Mouse (Mus musculus): ENCODE measurements around the gene Ubxn11. TPM values are rescaled to one million over a fixed set of nuclear protein-coding genes. Genes with fewer than 3 reads are reported as not detected.

Ubxn11 gene
- total RNA-seq (2021), result 10 to 100 TPM; 31.7 to 38.4 TPM
- long read RNA-seq, experiment 1, transcript Ubxn11-202 (15 exons, 1,573 nt), result major isoform, 8 of 55 reads
- long read RNA-seq, experiment 1, partial matches to known transcripts, result 12 of 55 reads
- long read RNA-seq, experiment 1, other reads (novel, unspliced or antisense), result 35 of 55 reads
- long read RNA-seq, experiment 2, transcript Ubxn11-202 (15 exons, 1,573 nt), result major isoform, 11 of 30 reads
- long read RNA-seq, experiment 2, partial matches to known transcripts, result 4 of 30 reads
- long read RNA-seq, experiment 2, other reads (novel, unspliced or antisense), result 14 of 30 reads

- peak; percentile 92 to 94 for DNase-seq (ENCODE audit: low spot score in 2 of 2)
Observed at GRCm38 (mm10) chr4:134101979-134102741, at the start of gene Ubxn11. Ubxn11 (plus strand) TSS chr4:134102570.

DNA sequence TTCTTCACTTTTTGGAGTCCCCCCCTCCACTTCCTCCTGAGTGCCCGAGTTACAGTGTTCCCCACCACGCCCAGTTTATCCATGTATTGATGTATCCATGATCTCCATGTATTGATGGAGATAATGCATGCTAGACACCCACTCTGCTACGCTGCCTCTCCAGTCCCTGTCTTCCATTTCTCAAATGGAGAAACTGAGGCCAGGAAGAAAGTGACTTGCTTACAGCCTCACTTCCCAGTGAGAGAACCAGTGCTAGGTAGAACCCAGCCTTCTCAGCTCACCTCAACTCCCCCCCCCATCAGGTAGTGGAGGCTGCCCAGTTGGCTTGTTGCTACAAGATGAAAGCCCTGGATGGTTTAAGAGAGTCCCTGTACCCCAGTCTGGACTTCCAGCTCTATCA is 48.8 kb upstream of the Ubxn11 start, which contains the start of gene Zfp683:
Zfp683 (plus strand) TSS at position 301 of the 400 bp plus-strand sequence.
- no peak for DNase-seq (ENCODE audit: low spot score in 2 of 2)

- DNase-seq (ENCODE audit: low spot score in 2 of 2), result no peak
Observed at GRCm38 (mm10) chr4:134058166-134058715, 44.1 kb upstream of the Ubxn11 start.

- no peak for DNase-seq (ENCODE audit: low spot score in 2 of 2)
Observed at GRCm38 (mm10) chr4:134058908-134059307, 43.5 kb upstream of the Ubxn11 start.

- no peak for DNase-seq (ENCODE audit: low spot score in 2 of 2)
Observed at GRCm38 (mm10) chr4:134060135-134060865, 42.1 kb upstream of the Ubxn11 start, which contains the start of gene Crybg2. Crybg2 (plus strand) TSS chr4:134060815.

DNA sequence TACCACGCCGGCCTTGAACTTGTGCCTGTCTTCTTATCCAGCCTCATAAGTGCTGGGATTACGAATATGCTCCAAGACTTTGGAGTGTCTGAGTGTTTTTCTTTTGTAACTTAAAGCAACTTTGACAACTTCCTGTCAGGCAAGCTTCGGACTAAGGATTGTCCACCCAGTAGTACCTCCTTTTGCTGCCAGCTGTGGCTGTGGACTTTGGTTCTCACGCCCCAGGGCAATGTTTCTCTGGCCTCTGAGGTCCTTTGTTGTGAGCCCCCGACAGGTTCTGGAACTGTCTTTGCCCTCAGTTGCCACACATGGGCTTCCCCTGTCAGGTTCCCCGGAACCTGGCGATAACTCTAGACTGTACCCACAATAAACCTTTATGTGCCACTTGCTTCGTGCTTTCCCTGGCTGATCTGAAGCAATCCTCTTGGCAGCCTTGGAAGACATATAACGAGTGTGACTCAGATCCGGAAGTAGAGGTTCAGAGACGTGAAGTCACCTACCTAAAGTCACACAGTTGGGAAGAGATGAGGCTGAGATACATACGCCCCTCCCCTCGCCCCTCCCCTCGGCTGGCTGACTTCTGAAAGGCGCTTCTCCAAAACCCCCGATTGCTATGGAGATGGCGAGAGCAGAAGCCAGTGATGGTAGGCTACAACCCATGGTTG is 41.1 kb upstream of the Ubxn11 start:
- DNase-seq (ENCODE audit: low spot score in 2 of 2), result no peak

GRCm38 (mm10) chr4:134061944-134062446 is 40.4 kb upstream of the Ubxn11 start:
- DNase-seq (ENCODE audit: low spot score in 2 of 2), result no peak

GRCm38 (mm10) chr4:134062561-134062960 is 39.8 kb upstream of the Ubxn11 start:
- no peak for DNase-seq (ENCODE audit: low spot score in 2 of 2)

- no peak for DNase-seq (ENCODE audit: low spot score in 2 of 2)
Observed at GRCm38 (mm10) chr4:134065431-134066004, 36.9 kb upstream of the Ubxn11 start.

DNA sequence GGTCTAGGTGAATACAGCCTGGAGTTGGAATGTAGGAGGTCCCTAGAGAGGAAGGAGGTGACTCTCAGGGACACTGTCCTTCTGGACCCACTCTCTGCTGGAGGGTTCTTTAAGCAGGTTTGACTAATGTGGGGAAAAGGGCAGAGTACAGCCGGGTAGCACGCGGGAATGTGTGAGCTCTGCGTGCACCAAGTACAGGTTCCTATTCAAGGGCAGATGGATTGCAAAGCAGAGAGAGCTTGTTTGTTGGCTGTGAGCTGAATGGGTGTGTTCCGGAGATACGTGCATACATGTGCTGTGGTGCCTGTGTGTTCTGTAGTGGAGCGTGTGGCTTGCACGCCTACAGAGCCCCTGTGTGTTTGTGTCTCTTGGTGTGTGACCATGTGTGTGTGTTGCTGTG is 35.0 kb upstream of the Ubxn11 start:
- no peak for DNase-seq (ENCODE audit: low spot score in 2 of 2)

GRCm38 (mm10) chr4:134067833-134068544 is 34.4 kb upstream of the Ubxn11 start:
- DNase-seq (ENCODE audit: low spot score in 2 of 2), result no peak

DNA sequence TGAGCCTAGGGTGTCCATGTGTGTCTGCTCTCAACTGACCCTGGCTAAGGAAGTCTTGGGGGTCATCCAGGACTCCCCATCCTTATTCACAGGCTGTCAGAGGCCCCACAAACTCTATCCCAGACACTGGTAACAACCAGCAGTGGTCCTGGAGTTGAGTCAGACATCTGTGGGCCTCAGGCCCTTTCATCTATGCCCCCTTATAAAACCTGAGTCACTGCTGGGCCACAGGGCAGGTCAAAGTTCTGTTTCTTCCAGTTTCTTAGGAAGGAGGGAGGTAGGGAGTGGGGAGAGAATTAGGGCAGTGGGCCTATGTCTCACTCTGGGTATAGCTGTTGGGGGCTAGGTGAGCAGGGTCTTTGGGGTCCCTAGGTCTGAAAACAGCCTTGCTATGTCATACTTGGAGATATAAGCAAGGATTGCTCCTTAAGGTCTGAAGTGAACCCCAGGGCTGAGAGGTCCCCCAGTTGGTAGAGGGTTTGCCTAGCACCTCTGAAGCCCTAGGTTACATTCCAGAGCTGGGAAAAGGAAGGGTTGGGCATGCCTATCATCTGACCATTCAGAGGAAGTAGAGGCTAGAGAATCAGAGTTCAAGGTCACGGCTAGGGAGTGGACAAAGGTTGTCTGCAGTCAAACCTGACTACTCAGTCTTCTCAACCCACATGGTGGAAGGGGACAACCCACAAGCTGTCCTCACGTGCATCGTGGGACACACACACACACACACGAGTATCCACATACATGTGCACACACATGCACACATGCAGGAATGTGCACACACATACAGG is 33.4 kb upstream of the Ubxn11 start:
- no peak for DNase-seq (ENCODE audit: low spot score in 2 of 2)

DNA sequence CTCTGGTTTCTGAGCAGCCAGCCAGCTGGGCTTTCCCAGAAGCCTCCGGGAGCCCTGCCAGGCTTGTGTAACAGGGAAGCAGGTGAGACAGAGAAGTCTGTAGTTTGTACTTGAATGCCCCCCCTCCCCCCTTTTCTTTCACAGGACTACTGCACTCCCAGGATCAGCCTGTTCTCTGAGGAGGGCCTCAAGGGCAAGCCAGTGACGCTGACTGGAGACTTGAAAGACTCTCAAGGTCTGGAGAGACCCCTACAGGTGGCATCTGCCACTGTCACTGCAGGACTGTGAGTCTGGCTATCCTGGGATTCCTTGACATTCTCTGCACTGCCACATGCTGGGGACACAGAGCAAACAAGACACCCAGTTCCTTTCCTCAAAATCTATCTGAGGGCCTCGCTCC is 23.7 kb upstream of the Ubxn11 start:
- DNase-seq (ENCODE audit: low spot score in 2 of 2), result peak; percentile 31 to 44

- DNase-seq (ENCODE audit: low spot score in 2 of 2), result no peak
Observed at GRCm38 (mm10) chr4:134080674-134081073, 21.7 kb upstream of the Ubxn11 start.

GRCm38 (mm10) chr4:134081730-134082386 is 20.5 kb upstream of the Ubxn11 start:
- DNase-seq (ENCODE audit: low spot score in 2 of 2), result peak; percentile 67 to 80

- no peak for DNase-seq (ENCODE audit: low spot score in 2 of 2)
Observed at GRCm38 (mm10) chr4:134082460-134082859, 19.9 kb upstream of the Ubxn11 start.

DNA sequence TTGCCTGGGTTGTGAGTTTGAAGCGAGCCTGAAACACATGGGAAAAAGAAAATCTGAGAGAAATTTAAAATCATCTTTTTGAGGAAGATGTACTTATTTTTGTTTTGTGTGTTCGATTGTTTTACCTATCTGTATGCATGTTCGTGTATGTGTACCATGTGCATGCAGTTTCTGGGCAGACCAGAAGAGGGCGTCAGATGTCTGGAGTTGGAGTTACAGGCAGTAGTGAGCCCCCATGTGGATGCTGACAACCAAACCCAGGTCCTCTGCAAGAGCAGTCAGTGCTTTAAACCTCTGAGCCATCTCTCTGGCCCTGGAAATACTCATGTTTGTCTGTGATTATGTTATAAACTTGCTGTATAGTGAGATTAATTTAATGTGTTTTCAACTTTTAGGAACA is 17.4 kb upstream of the Ubxn11 start:
- no peak for DNase-seq (ENCODE audit: low spot score in 2 of 2)

GRCm38 (mm10) chr4:134087412-134087811 is 15.0 kb upstream of the Ubxn11 start:
- peak; percentile 28 to 33 for DNase-seq (ENCODE audit: low spot score in 2 of 2)
